Mouse (Mus musculus) kidney, postnatal 10 days (tissue): ENCODE data around the gene Olfr884.

Experiments
- DNase-seq: peaks from one replicate; pipeline ENCODE4 v3.0.0; 2021; ENCODE audit warnings: mixed read lengths

Gene Olfr884

GRCm38 (mm10) chr9:38046255-38046654 lies at the start of gene Olfr884:
Gene Olfr884 (plus strand): TSS chr9:38046555.
- no peak for DNase-seq

GRCm38 (mm10) chr9:37998581-37999204 lies 47.7 kb upstream of the Olfr884 start:
- no peak for DNase-seq

DNA sequence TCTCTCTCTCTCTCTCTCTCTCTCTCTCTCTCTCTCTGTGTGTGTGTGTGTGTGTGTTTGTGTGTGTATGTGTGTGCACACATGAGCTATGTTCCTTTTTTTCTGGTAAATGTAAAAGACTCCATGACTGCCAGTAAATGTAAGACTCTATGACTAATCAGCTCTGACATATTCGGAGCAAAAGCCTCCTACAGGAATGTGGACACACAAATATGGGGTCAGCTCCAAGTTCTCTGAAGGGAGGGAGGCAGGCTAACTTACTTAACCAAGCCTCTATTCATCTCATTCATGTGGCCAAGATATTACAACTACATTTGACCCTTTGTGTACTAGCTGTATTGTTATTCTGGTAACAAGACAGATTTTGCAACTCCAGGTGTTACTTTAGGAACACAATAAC lies 46.3 kb upstream of the Olfr884 start:
- no peak for DNase-seq

- DNase-seq: no peak
These were observed 20.8 kb upstream of the Olfr884 start, which contains the start of gene Olfr883 for GRCm38 (mm10) chr9:38025508-38025907. Gene Olfr883 (plus strand): TSS chr9:38025808.

GRCm38 (mm10) chr9:38061022-38061421 lies 14.7 kb downstream of the Olfr884 start, which contains the start of gene Olfr885:
Gene Olfr885 (plus strand): TSS chr9:38061322.
- no peak for DNase-seq

- no peak for DNase-seq
These were observed 37.4 kb downstream of the Olfr884 start, which contains the start of gene Olfr887 for GRCm38 (mm10) chr9:38083772-38084171. Gene Olfr887 (plus strand): TSS chr9:38084072.
